Mouse (Mus musculus): ENCODE measurements around the gene Gm10197. TPM values are rescaled to one million over a fixed set of nuclear protein-coding genes. Genes with fewer than 3 reads are reported as not detected.

The Gm10197 gene
- polyA plus RNA-seq, 1 experiment from 2014 or later = not detected

GRCm38 (mm10) chr19:53392781-53393343 is 21.3 kb upstream of the Gm10197 start:
- H3K9ac ChIP-seq = no peak overlapping the region
- 71% methylated on average over 8 of the region's 8 CpGs for WGBS

GRCm38 (mm10) chr19:53391787-53392186 is 20.2 kb upstream of the Gm10197 start:
- WGBS = 81% methylated on average over 5 of the region's 5 CpGs
- Histone ChIP-seq H3K9me3 (replicated peaks) (no peaks in the 10 kb centered on the region), H3K27me3 (no peaks in the 10 kb centered on the region), H3K4me2 (replicated peaks) (peak overlapping the region; percentile 69), H3K4me3 (replicated peaks) (peak overlapping the region; percentile 100), H3K27ac (replicated peaks) (0 out of 2 replicates have a peak overlapping the region, but pooled peaks have one; percentile 7), H3K9ac (no peak overlapping the region), H3K4me1 (peaks cover 18% of the 10 kb centered on the region), H3K36me3 (peaks cover 22% of the 10 kb centered on the region)
- ATAC-seq (ENCODE audit: insufficient number of reproducible peaks, low FRiP score, low TSS enrichment, low read depth) = no peak

More at GRCm38 (mm10) chr19:53392781-53393343, 21.3 kb upstream of the Gm10197 start:
- no peak overlapping the region for H3K27ac ChIP-seq (replicated peaks)
- ATAC-seq (ENCODE audit: insufficient number of reproducible peaks, low FRiP score, low TSS enrichment, low read depth) = no peak
- H3K4me1 ChIP-seq = peaks cover 18% of the 10 kb centered on the region
- no peaks in the 10 kb centered on the region for H3K9me3 ChIP-seq (replicated peaks)
- H3K27me3 ChIP-seq = no peaks in the 10 kb centered on the region
- no peak overlapping the region for H3K4me2 ChIP-seq (replicated peaks)
- H3K36me3 ChIP-seq = peaks cover 11% of the 10 kb centered on the region
- no peak overlapping the region for H3K4me3 ChIP-seq (replicated peaks)

- Histone ChIP-seq H3K4me1 (peaks cover 18% of the 10 kb centered on the region), H3K9me3 (replicated peaks) (no peaks in the 10 kb centered on the region), H3K27ac (replicated peaks) (peak overlapping the region; percentile 94; the same call in 1 of the 2 replicates), H3K4me2 (replicated peaks) (peak overlapping the region; percentile 69), H3K27me3 (no peaks in the 10 kb centered on the region), H3K36me3 (peaks cover 22% of the 10 kb centered on the region), H3K9ac (peak overlapping the region; percentile 87), H3K4me3 (replicated peaks) (peak overlapping the region; percentile 100)
- WGBS = 39% methylated on average over 8 of the region's 8 CpGs
- no peak for ATAC-seq (ENCODE audit: insufficient number of reproducible peaks, low FRiP score, low TSS enrichment, low read depth)
Observed at GRCm38 (mm10) chr19:53391386-53391785, 19.8 kb upstream of the Gm10197 start.

GRCm38 (mm10) chr19:53390495-53391007 is 19.0 kb upstream of the Gm10197 start, which contains the start of gene Smndc1:
Gene Smndc1, minus strand, starts transcription at chr19:53390578.
- H3K9ac ChIP-seq = peak within 1 kb of the TSS; percentile 94
- under 1% methylated on average over 48 of the region's 48 CpGs for WGBS
- H3K4me2 ChIP-seq (replicated peaks) = peak within 1 kb of the TSS; percentile 69
- ATAC-seq (ENCODE audit: insufficient number of reproducible peaks, low FRiP score, low TSS enrichment, low read depth) = peak; percentile 98
- no peaks in the 10 kb centered on the region for H3K27me3 ChIP-seq
- peaks cover 22% of the 10 kb centered on the region for H3K36me3 ChIP-seq
- peak within 1 kb of the TSS; percentile 100 for H3K4me3 ChIP-seq (replicated peaks)
- H3K9me3 ChIP-seq (replicated peaks) = no peaks in the 10 kb centered on the region
- H3K27ac ChIP-seq (replicated peaks) = peak within 1 kb of the TSS; percentile 99
- peaks cover 18% of the 10 kb centered on the region for H3K4me1 ChIP-seq

- Histone ChIP-seq H3K9ac (peak overlapping the region; percentile 94), H3K27me3 (no peaks in the 10 kb centered on the region), H3K4me2 (replicated peaks) (peak overlapping the region; percentile 49), H3K27ac (replicated peaks) (peak overlapping the region; percentile 99), H3K36me3 (peaks cover 22% of the 10 kb centered on the region), H3K4me3 (replicated peaks) (peak overlapping the region; percentile 100), H3K9me3 (replicated peaks) (no peaks in the 10 kb centered on the region), H3K4me1 (peaks cover 17% of the 10 kb centered on the region)
- ATAC-seq (ENCODE audit: insufficient number of reproducible peaks, low FRiP score, low TSS enrichment, low read depth) = peak; percentile 91
- WGBS = under 1% methylated on average over 59 of the region's 59 CpGs
Observed at GRCm38 (mm10) chr19:53389851-53390431, 18.4 kb upstream of the Gm10197 start.

GRCm38 (mm10) chr19:53389417-53389816 is 17.9 kb upstream of the Gm10197 start:
- Histone ChIP-seq H3K27me3 (no peaks in the 10 kb centered on the region), H3K27ac (replicated peaks) (peak overlapping the region; percentile 99), H3K4me2 (replicated peaks) (peak overlapping the region; percentile 49), H3K9ac (peak overlapping the region; percentile 94), H3K4me1 (peaks cover 14% of the 10 kb centered on the region), H3K36me3 (peaks cover 22% of the 10 kb centered on the region), H3K9me3 (replicated peaks) (no peaks in the 10 kb centered on the region), H3K4me3 (replicated peaks) (peak overlapping the region; percentile 100)
- no peak for ATAC-seq (ENCODE audit: insufficient number of reproducible peaks, low FRiP score, low TSS enrichment, low read depth)
- WGBS = 7% methylated on average over 6 of the region's 6 CpGs

GRCm38 (mm10) chr19:53383336-53383735 is 11.8 kb upstream of the Gm10197 start:
- Histone ChIP-seq H3K9me3 (replicated peaks) (no peaks in the 10 kb centered on the region), H3K27me3 (no peaks in the 10 kb centered on the region), H3K27ac (replicated peaks) (no peak overlapping the region), H3K4me2 (replicated peaks) (no peak overlapping the region), H3K36me3 (peaks cover 63% of the 10 kb centered on the region), H3K4me1 (no peaks in the 10 kb centered on the region; the same call in 1 of the 2 replicates), H3K4me3 (replicated peaks) (no peak overlapping the region), H3K9ac (no peak overlapping the region)
- 96% methylated on average over 15 of the region's 15 CpGs for WGBS
- ATAC-seq (ENCODE audit: insufficient number of reproducible peaks, low FRiP score, low TSS enrichment, low read depth) = no peak

- H3K4me1 ChIP-seq = no peaks in the 10 kb centered on the region
- H3K9me3 ChIP-seq (replicated peaks) = no peaks in the 10 kb centered on the region
- no peak for ATAC-seq (ENCODE audit: insufficient number of reproducible peaks, low FRiP score, low TSS enrichment, low read depth)
- 85% methylated on average over 10 of the region's 10 CpGs for WGBS
- peaks cover 58% of the 10 kb centered on the region for H3K36me3 ChIP-seq
- no peak overlapping the region for H3K9ac ChIP-seq
- H3K4me2 ChIP-seq (replicated peaks) = no peak overlapping the region
- H3K4me3 ChIP-seq (replicated peaks) = no peak overlapping the region
- H3K27me3 ChIP-seq = no peaks in the 10 kb centered on the region
- no peak overlapping the region for H3K27ac ChIP-seq (replicated peaks)
Observed at GRCm38 (mm10) chr19:53378421-53378820, 6.9 kb upstream of the Gm10197 start.

- no peak overlapping the region for H3K9ac ChIP-seq
- no peak overlapping the region for H3K27ac ChIP-seq (replicated peaks)
- H3K27me3 ChIP-seq = no peaks in the 10 kb centered on the region
- H3K4me1 ChIP-seq = no peaks in the 10 kb centered on the region
- H3K4me3 ChIP-seq (replicated peaks) = no peak overlapping the region
- H3K4me2 ChIP-seq (replicated peaks) = no peak overlapping the region
- H3K9me3 ChIP-seq (replicated peaks) = no peaks in the 10 kb centered on the region
- peaks cover 56% of the 10 kb centered on the region for H3K36me3 ChIP-seq
- 70% methylated on average over 8 of the region's 8 CpGs for WGBS
- no peak for ATAC-seq (ENCODE audit: insufficient number of reproducible peaks, low FRiP score, low TSS enrichment, low read depth)
Observed at GRCm38 (mm10) chr19:53377652-53378051, 6.1 kb upstream of the Gm10197 start.

- Histone ChIP-seq H3K4me2 (replicated peaks) (no peak overlapping the region), H3K4me1 (no peaks in the 10 kb centered on the region), H3K9ac (no peak overlapping the region), H3K4me3 (replicated peaks) (no peak overlapping the region), H3K9me3 (replicated peaks) (no peaks in the 10 kb centered on the region), H3K27me3 (no peaks in the 10 kb centered on the region), H3K27ac (replicated peaks) (no peak overlapping the region), H3K36me3 (peaks cover 57% of the 10 kb centered on the region)
- 92% methylated on average over 9 of the region's 9 CpGs for WGBS
- ATAC-seq (ENCODE audit: insufficient number of reproducible peaks, low FRiP score, low TSS enrichment, low read depth) = no peak
Observed at GRCm38 (mm10) chr19:53375816-53376215, 4.2 kb upstream of the Gm10197 start.

- Histone ChIP-seq H3K4me2 (replicated peaks) (no peak overlapping the region), H3K27ac (replicated peaks) (no peak overlapping the region), H3K4me3 (replicated peaks) (no peak overlapping the region), H3K27me3 (no peaks in the 10 kb centered on the region), H3K4me1 (no peaks in the 10 kb centered on the region), H3K9ac (no peak overlapping the region), H3K9me3 (replicated peaks) (no peaks in the 10 kb centered on the region), H3K36me3 (peaks cover 53% of the 10 kb centered on the region)
- 80% methylated on average over 6 of the region's 6 CpGs for WGBS
- no peak for ATAC-seq (ENCODE audit: insufficient number of reproducible peaks, low FRiP score, low TSS enrichment, low read depth)
Observed at GRCm38 (mm10) chr19:53375299-53375698, 3.7 kb upstream of the Gm10197 start.
